Mouse (Mus musculus) heart, adult 2 months (tissue): ENCODE measurements around the gene Psma3.

Source experiments
- CTCF ChIP-seq: fragments of 200-600 bp; IDR thresholded peaks from 2 replicates; pipeline ENCODE4 v1.8.1; 2022; ENCODE audit warnings: antibody characterized with exemption, mild to moderate bottlenecking, moderate library complexity
- EP300 ChIP-seq: fragments of 200-500 bp; IDR thresholded peaks from 2 replicates; pipeline ENCODE4 v1.6.1; 2011; ENCODE audit warnings: low read depth, low read length, control low read depth; ENCODE audit not compliant: insufficient read depth

- no peak for TF ChIP-seq CTCF
- TF ChIP-seq EP300, result no peak
Measured at GRCm38 (mm10) chr12:70944181-70944580, 30.2 kb upstream of the Psma3 start.
